Mouse (Mus musculus) mesoderm, embryonic 11.5 days (tissue): ENCODE data around the gene Hist1h2ad.

Source experiments
- DNase-seq: peaks from one replicate; pipeline ENCODE4 v3.0.0-alpha.2; 2012; ENCODE audit warnings: low read depth, low spot score

The Hist1h2ad gene

GRCm38 (mm10) chr13:23620733-23621531, 46.8 kb downstream of the Hist1h2ad start, which contains the start of gene Hist1h2be:
Gene Hist1h2be (minus strand): TSS chr13:23621124.
- peak; percentile 90 for DNase-seq

GRCm38 (mm10) chr13:23621532-23622174, 47.5 kb downstream of the Hist1h2ad start:
- DNase-seq: peak; percentile 79

- DNase-seq: peak; percentile 92
Measured at GRCm38 (mm10) chr13:23622175-23622671, 48.0 kb downstream of the Hist1h2ad start, which contains the start of gene Hist1h1e. Gene Hist1h1e (minus strand): TSS chr13:23622558.

DNA sequence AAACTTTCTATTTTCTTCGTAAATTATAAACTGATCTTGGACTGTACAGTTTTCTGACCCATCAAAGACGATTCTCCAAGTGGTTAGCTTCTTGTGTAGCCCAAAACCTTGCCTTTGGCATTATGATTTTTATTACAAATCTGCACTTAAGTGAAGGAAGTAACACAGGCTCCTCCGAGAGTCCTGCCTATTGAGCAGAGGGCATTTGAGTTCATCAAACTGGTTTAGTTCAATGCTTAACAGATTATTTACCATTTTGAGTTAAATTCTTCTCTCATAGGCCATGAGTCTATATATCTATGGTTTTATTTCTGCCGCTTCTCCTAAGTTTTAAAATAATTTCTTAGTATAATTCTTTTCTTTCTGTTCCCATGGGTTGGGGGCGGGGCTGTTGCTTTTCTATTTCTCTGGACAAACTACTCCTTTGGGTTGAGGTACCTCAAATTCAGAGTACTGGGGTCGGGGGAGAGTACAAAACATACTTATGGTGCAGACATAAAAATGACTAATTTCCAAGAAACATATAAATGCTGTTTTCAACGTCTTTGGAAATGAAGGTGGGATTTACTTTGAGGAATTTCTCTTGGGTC, 48.8 kb downstream of the Hist1h2ad start:
- DNase-seq: no peak
